Mouse (Mus musculus) embryonic fibroblast, embryonic 13.5 days (primary cell): Measurements from ENCODE around the gene Gm20388.

Source experiments
- CTCF ChIP-seq: IDR thresholded peaks from 2 replicates; pipeline ENCODE4 v1.5.1; 2011; ENCODE audit warnings: mild to moderate bottlenecking, control low read depth, low read length, moderate library complexity, borderline replicate concordance; ENCODE audit not compliant: insufficient read depth
- POLR2A ChIP-seq: IDR thresholded peaks from 2 replicates; pipeline ENCODE4 v1.6.1; 2011; ENCODE audit warnings: low read depth, mild to moderate bottlenecking, control low read depth, low read length, moderate library complexity

GRCm38 (mm10) chr8:122139784-122140183 is 2229.1 kb downstream of the Gm20388 start:
- TF ChIP-seq CTCF = peak; percentile 79
- TF ChIP-seq POLR2A = no peak
